Mouse (Mus musculus): Measurements from ENCODE around the gene Slc9a5.
A peak's percentile ranks its signal among the peaks of the same experiment; 100 is the strongest.

The Slc9a5 gene

GRCm38 (mm10) chr8:105404496-105404895 is 55.9 kb downstream of the Slc9a5 start:
- DNase-seq (ENCODE audit: low read depth, low spot score) = no peak

- DNase-seq (ENCODE audit: low read depth, low spot score) = no peak
Measured at GRCm38 (mm10) chr8:105406416-105406815, 57.8 kb downstream of the Slc9a5 start.

- DNase-seq (ENCODE audit: low read depth, low spot score) = no peak
Measured at GRCm38 (mm10) chr8:105408331-105408730, 59.7 kb downstream of the Slc9a5 start.

- no peak for DNase-seq (ENCODE audit: low read depth, low spot score)
Measured at GRCm38 (mm10) chr8:105409947-105410346, 61.3 kb downstream of the Slc9a5 start.

DNA sequence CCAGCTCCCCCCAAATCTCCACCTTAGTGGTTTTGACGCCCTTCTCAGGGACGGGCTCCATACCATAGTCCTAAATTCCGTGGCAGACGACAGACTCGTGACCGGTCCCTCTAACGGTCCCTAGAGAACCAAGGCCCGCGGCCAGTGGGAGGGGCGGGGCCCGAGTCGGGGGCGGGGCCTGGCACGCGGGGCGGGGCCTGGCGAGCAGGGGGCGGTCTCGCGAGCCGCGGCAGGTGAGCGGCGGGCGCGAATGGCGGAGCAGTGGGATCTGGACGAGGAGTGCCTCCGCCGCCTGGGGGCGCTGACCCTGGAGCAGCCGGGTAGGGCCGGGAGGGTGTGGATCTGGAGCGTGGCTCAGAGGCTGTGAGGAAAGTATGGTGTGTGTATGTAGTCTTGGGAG is 64.7 kb downstream of the Slc9a5 start, which contains the start of the genes Kctd19 and Lrrc36:
Gene Kctd19 (minus strand): TSS at position 112 of the 400 bp plus-strand sequence.
Gene Lrrc36 (plus strand): TSS at position 181 of the 400 bp plus-strand sequence.
- peak; percentile 86 for DNase-seq (ENCODE audit: low read depth, low spot score)

- peak; percentile 34 for DNase-seq (ENCODE audit: low read depth, low spot score)
Measured at GRCm38 (mm10) chr8:105418992-105419391, 70.3 kb downstream of the Slc9a5 start.
